ENCODE assay signal across 13 mouse cellular contexts in the genomic region with DNA sequence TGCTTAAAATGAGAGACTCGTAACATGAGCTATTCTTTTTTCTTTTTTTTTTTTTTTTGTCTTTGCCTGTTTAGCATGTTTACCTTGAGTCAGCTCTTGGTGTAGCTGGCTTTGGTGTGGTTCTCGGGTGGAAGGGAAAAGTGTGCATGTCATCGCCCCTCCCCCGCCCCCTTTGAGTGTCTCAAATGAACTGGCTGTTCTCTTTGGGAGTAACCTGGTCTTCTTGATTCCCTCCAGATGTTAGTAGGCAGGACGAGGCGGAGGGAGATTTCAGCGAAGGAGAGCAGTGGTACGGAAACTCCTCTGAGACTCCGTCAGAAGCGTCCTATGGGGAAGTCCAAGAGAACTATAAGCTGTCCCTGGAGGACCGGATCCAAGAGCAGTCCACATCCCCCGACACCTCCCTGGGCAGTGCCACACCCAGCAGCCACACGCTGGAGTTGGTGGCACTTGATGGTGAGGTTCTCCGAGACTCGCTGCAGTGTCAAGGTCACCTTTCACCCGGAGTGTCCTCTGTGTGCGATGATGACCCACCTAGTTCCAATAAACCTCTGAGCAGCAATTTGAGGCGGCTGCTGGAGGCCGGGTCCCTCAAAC. TPM values are rescaled to one million over a fixed set of nuclear protein-coding genes. Genes with fewer than 3 reads are reported as not detected.
DNase-seq lines count a peak whose midpoint lies in the region; ATAC-seq lines count a peak whose summit lies in the region.
"Had no signal": no experiment of that assay in that cellular context is flagged by ENCODE, and none has a peak within 500 bp of the region (broad histone marks: within the 10 kb centered on the region; RNA-seq: fewer than 3 reads in every experiment).

No protein-coding gene starts in this region.

- no peaks in the 10 kb centered on the region for H3K4me1 ChIP-seq in hindbrain, embryonic 11.5 days (replicated peaks; ENCODE audit: control insufficient read depth, insufficient read depth, low read length)
- H3K4me1 ChIP-seq in hindbrain, embryonic 16.5 days (ENCODE audit: control insufficient read depth, insufficient read depth, low read depth, low read length) = no peaks in the 10 kb centered on the region
- peaks cover 40% of the 10 kb centered on the region for H3K4me1 ChIP-seq in limb, embryonic 10.5 days
- no peaks in the 10 kb centered on the region for H3K4me1 ChIP-seq in midbrain, embryonic 16.5 days (ENCODE audit: control insufficient read depth, insufficient read depth, low read length)

- 75% methylated on average over 19 of the region's 19 CpGs for WGBS in hindbrain, embryonic 11.5 days
- WGBS in hindbrain, embryonic 16.5 days = 83% methylated on average over 19 of the region's 19 CpGs
- 59% methylated on average over 19 of the region's 19 CpGs for WGBS in limb, embryonic 10.5 days
- WGBS in midbrain, embryonic 16.5 days = 89% methylated on average over 19 of the region's 19 CpGs

- H3K4me3 ChIP-seq in hindbrain, embryonic 11.5 days (ENCODE audit: low read depth, low read length) = no peak overlapping the region
- no peak overlapping the region for H3K4me3 ChIP-seq in hindbrain, embryonic 16.5 days (ENCODE audit: low read length)
- H3K4me3 ChIP-seq in limb, embryonic 10.5 days = no peak overlapping the region
- H3K4me3 ChIP-seq in midbrain, embryonic 16.5 days (ENCODE audit: low read depth, low read length) = no peak overlapping the region

- no peaks in the 10 kb centered on the region for H3K9me3 ChIP-seq in hindbrain, embryonic 11.5 days (ENCODE audit: control insufficient read depth, low read length)
- H3K9me3 ChIP-seq in hindbrain, embryonic 16.5 days (ENCODE audit: control insufficient read depth, low read length) = no peaks in the 10 kb centered on the region
- H3K9me3 ChIP-seq in limb, embryonic 10.5 days (replicated peaks) = no peaks in the 10 kb centered on the region
- H3K9me3 ChIP-seq in midbrain, embryonic 16.5 days (replicated peaks; ENCODE audit: control insufficient read depth, low read length, poor library complexity, severe bottlenecking) = no peaks in the 10 kb centered on the region

- H3K27me3 ChIP-seq in hindbrain, embryonic 11.5 days (ENCODE audit: control insufficient read depth, insufficient read depth, low read length) = no peaks in the 10 kb centered on the region
- H3K27me3 ChIP-seq in hindbrain, embryonic 16.5 days (replicated peaks; ENCODE audit: control insufficient read depth, insufficient read depth, low read length) = no peaks in the 10 kb centered on the region
- H3K27me3 ChIP-seq in limb, embryonic 10.5 days (ENCODE audit: low read depth, poor library complexity, severe bottlenecking) = no peaks in the 10 kb centered on the region
- no peaks in the 10 kb centered on the region for H3K27me3 ChIP-seq in midbrain, embryonic 16.5 days (ENCODE audit: control insufficient read depth, insufficient read depth, low read depth, low read length)

- H3K9ac ChIP-seq in hindbrain, embryonic 11.5 days (ENCODE audit: low read depth, low read length) = no peak overlapping the region
- H3K9ac ChIP-seq in hindbrain, embryonic 16.5 days (ENCODE audit: low read depth, low read length) = no peak overlapping the region
- H3K9ac ChIP-seq in midbrain, embryonic 16.5 days (ENCODE audit: low read depth, low read length) = no peak overlapping the region

- no peak for ATAC-seq in hindbrain, embryonic 11.5 days (ENCODE audit: low FRiP score)
- no peak for ATAC-seq in hindbrain, embryonic 16.5 days
- no peak for ATAC-seq in erythroid progenitor cell, adult 5-6 weeks (replicated peaks; ENCODE audit: low FRiP score, poor library complexity, severe bottlenecking)
- ATAC-seq in midbrain, embryonic 16.5 days = no peak

- DNase-seq in hindbrain, embryonic 11.5 days (ENCODE audit: low spot score) = peak; percentile 19
- DNase-seq in urinary bladder, postnatal 14 days (ENCODE audit: low spot score) = peak; percentile 64
- DNase-seq in urinary bladder, adult 2 months (ENCODE audit: low spot score) = no peak
- DNase-seq in limb, embryonic 10.5 days (ENCODE audit: low spot score) = peak; percentile 69
- DNase-seq in left cerebral cortex, adult 18-20 months (ENCODE audit: low spot score in 2 of 2) = no peak
- DNase-seq: cerebellum, adult 8-10 months; gastrocnemius, postnatal 14 days; heart, postnatal 10 days; kidney, adult 9 months; lung, postnatal 10 days had no signal

- no peak overlapping the region for H3K4me2 ChIP-seq in hindbrain, embryonic 11.5 days (replicated peaks; ENCODE audit: low read depth, low read length)
- H3K4me2 ChIP-seq in hindbrain, embryonic 16.5 days (ENCODE audit: low read length) = no peak overlapping the region
- H3K4me2 ChIP-seq in midbrain, embryonic 16.5 days (ENCODE audit: low read length) = no peak overlapping the region

- H3K27ac ChIP-seq in hindbrain, embryonic 11.5 days (ENCODE audit: low read depth, low read length) = no peak overlapping the region
- no peak overlapping the region for H3K27ac ChIP-seq in hindbrain, embryonic 16.5 days (ENCODE audit: low read depth, low read length)
- H3K27ac ChIP-seq in limb, embryonic 10.5 days = no peak overlapping the region
- H3K27ac ChIP-seq in midbrain, embryonic 16.5 days (ENCODE audit: low read length) = no peak overlapping the region

- no peaks in the 10 kb centered on the region for H3K36me3 ChIP-seq in hindbrain, embryonic 11.5 days (ENCODE audit: control insufficient read depth, insufficient read depth, low read length)
- H3K36me3 ChIP-seq in hindbrain, embryonic 16.5 days (ENCODE audit: control insufficient read depth, insufficient read depth, low read length) = peaks cover 11% of the 10 kb centered on the region
- H3K36me3 ChIP-seq in limb, embryonic 10.5 days = peaks cover 60% of the 10 kb centered on the region
- peaks cover 16% of the 10 kb centered on the region for H3K36me3 ChIP-seq in midbrain, embryonic 16.5 days (ENCODE audit: control insufficient read depth, insufficient read depth, low read length)

RNA-seq across cellular contexts. Expression of gene Zfp827, which starts 31.9 kb away (rescaled TPM):
- polyA plus RNA-seq in hindbrain, embryonic 11.5 days (2014; fragmentation: Nextera tagmentation; extraction: Ambion mirVana) = 11.5 and 12.7 TPM in 2 replicates
- 9.2 and 10.1 TPM in 2 replicates for polyA plus RNA-seq in hindbrain, embryonic 16.5 days (2015; fragmentation: Nextera tagmentation; extraction: Ambion mirVana)
- polyA plus RNA-seq in urinary bladder, adult 2 months (2012; rRNA removed) = 16.4 and 22.5 TPM in 2 replicates
- polyA plus RNA-seq in limb, embryonic 10.5 days (2016; fragmentation: Nextera tagmentation; extraction: Ambion mirVana) = 5.9 and 7.9 TPM in 2 replicates
- 10 to 100 TPM; 37.9 to 44.0 TPM for total RNA-seq in left cerebral cortex, adult 18-20 months (2021)
- 0.72 TPM in 1 of 2 replicates, not detected in the other for total RNA-seq in erythroid progenitor cell, adult 5-6 weeks (2015; ENCODE audit: low replicate concordance)
- 0.90 TPM in 1 of 2 replicates, not detected in the other for total RNA-seq in erythroid progenitor cell, adult 5-6 weeks (2017; ENCODE audit: low replicate concordance)
- 11.6 and 13.8 TPM in 2 replicates for polyA plus RNA-seq in midbrain, embryonic 16.5 days (2015; fragmentation: Nextera tagmentation; extraction: Ambion mirVana)

Comparison
In these comparisons a context has a peak if more than half of its experiments do, and no peak if none do; other contexts are left out.
1. DNase-seq: peak in hindbrain, embryonic 11.5 days (single experiment), urinary bladder, postnatal 14 days (single experiment) and limb, embryonic 10.5 days (single experiment); none in urinary bladder, adult 2 months (single experiment) and left cerebral cortex, adult 18-20 months (0 of 2).